Mouse (Mus musculus) liver, postnatal 0 days (tissue): ENCODE data around the gene Rpp25l. TPM values are rescaled to one million over a fixed set of nuclear protein-coding genes. Genes with fewer than 3 reads are reported as not detected.

ENCODE experiments used
- ATAC-seq: fragments of 200-750 bp; cut with Nextera tagmentation; 2 replicates; pipeline ENCODE4 v1.8.0; 2017; ENCODE audit warnings: mild to moderate bottlenecking, moderate library complexity
- DNase-seq: peaks from one replicate; pipeline ENCODE4 v3.0.0-alpha.2; 2016
- H3K27ac ChIP-seq: fragments of 300-500 bp; sonication (generic); 2 replicates; pipeline ENCODE4 v1.5.1; 2014; ENCODE audit warnings: antibody characterized with exemption, moderate library complexity, mild to moderate bottlenecking, low read depth
- H3K27me3 ChIP-seq: fragments of 300-500 bp; sonication (generic); 2 replicates; pipeline ENCODE4 v1.6.1; 2014; ENCODE audit warnings: low read length, control low read depth, mixed read lengths; ENCODE audit not compliant: insufficient read depth
- H3K36me3 ChIP-seq: fragments of 300-500 bp; sonication (generic); replicated peaks from 2 replicates; pipeline ENCODE4 v1.6.1; 2014; ENCODE audit warnings: mild to moderate bottlenecking, control low read depth, low read length, moderate library complexity, mixed read lengths; ENCODE audit not compliant: insufficient read depth
- H3K4me1 ChIP-seq: fragments of 300-500 bp; sonication (generic); 2 replicates; pipeline ENCODE4 v1.6.1; 2014; ENCODE audit warnings: antibody characterized with exemption, mild to moderate bottlenecking, control low read depth; ENCODE audit not compliant: insufficient read depth
- H3K4me2 ChIP-seq: fragments of 300-500 bp; sonication (generic); 2 replicates; pipeline ENCODE4 v1.6.1; 2014; ENCODE audit warnings: low read depth, mild to moderate bottlenecking, low read length, moderate library complexity, mixed read lengths
- H3K4me3 ChIP-seq: fragments of 300-500 bp; sonication (generic); 2 replicates; pipeline ENCODE4 v1.5.1; 2014; ENCODE audit warnings: low read depth, low read length
- H3K9ac ChIP-seq: fragments of 300-500 bp; sonication (generic); replicated peaks from 2 replicates; pipeline ENCODE4 v1.6.1; 2014; ENCODE audit warnings: mild to moderate bottlenecking, moderate library complexity
- H3K9me3 ChIP-seq: fragments of 300-500 bp; sonication (generic); 2 replicates; pipeline ENCODE4 v1.6.1; 2016; ENCODE audit warnings: mild to moderate bottlenecking, control low read depth, low read length, mixed read lengths
- CTCF ChIP-seq: sonication (generic); IDR thresholded peaks from 2 replicates; pipeline ENCODE4 v1.5.1; 2016; ENCODE audit warnings: antibody characterized with exemption, low read depth
- EP300 ChIP-seq: IDR thresholded peaks from 2 replicates; pipeline ENCODE4 v1.6.1; 2016; ENCODE audit warnings: antibody characterized with exemption, low read depth, mild to moderate bottlenecking
- WGBS: fragments of 180-500 bp; shearing (Covaris S2); extraction: QIAGEN DNeasy Blood & Tissue Kit; methylation state at CpG from one replicate; pipeline ENCODE4 v1.1.7; 2014; ENCODE audit not compliant: insufficient replicate concordance; 5-methylcytosine and 5-hydroxymethylcytosine counted together
- polyA plus RNA-seq: library from polyadenylated mRNA; unstranded; fragments of >200 nt; fragmentation: Nextera tagmentation; extraction: Ambion mirVana; gene quantifications from 2 replicates; pipeline ENCODE4 v1.2.1, GENCODE M21; 2015

The Rpp25l gene
- polyA plus RNA-seq, 1 experiment from 2014 or later, result 30.9 TPM

GRCm38 (mm10) chr4:41726826-41727621 lies 13.7 kb upstream of the Rpp25l start:
- no peak overlapping the region for H3K27ac ChIP-seq
- no peaks in the 10 kb centered on the region for H3K9me3 ChIP-seq
- H3K4me2 ChIP-seq, result no peak overlapping the region
- DNase-seq, result no peak
- no peaks in the 10 kb centered on the region for H3K36me3 ChIP-seq
- H3K4me1 ChIP-seq, result peaks cover 21% of the 10 kb centered on the region
- no peak for ATAC-seq
- 20% methylated on average over 20 of the region's 20 CpGs for WGBS
- no peak for TF ChIP-seq EP300
- H3K27me3 ChIP-seq, result peaks cover 81% of the 10 kb centered on the region
- H3K9ac ChIP-seq, result no peak overlapping the region
- H3K4me3 ChIP-seq, result no peak overlapping the region

- Histone ChIP-seq H3K27ac (no peak within 1 kb of the TSS), H3K4me1 (peaks cover 21% of the 10 kb centered on the region), H3K4me3 (peak within 1 kb of the TSS; percentile 93), H3K9me3 (no peaks in the 10 kb centered on the region), H3K27me3 (peaks cover 44% of the 10 kb centered on the region), H3K9ac (peak within 1 kb of the TSS; percentile 85), H3K36me3 (peaks cover 18% of the 10 kb centered on the region), H3K4me2 (peak within 1 kb of the TSS; percentile 87)
- under 1% methylated on average over 27 of the region's 27 CpGs for WGBS
- DNase-seq (peak; percentile 87), ATAC-seq (peak; percentile 97)
- no peak for TF ChIP-seq EP300
- TF ChIP-seq CTCF, result no peak
Measured at GRCm38 (mm10) chr4:41722918-41723351, 9.6 kb upstream of the Rpp25l start, which contains the start of gene Dctn3. Gene Dctn3 (minus strand): TSS chr4:41723170.

DNA sequence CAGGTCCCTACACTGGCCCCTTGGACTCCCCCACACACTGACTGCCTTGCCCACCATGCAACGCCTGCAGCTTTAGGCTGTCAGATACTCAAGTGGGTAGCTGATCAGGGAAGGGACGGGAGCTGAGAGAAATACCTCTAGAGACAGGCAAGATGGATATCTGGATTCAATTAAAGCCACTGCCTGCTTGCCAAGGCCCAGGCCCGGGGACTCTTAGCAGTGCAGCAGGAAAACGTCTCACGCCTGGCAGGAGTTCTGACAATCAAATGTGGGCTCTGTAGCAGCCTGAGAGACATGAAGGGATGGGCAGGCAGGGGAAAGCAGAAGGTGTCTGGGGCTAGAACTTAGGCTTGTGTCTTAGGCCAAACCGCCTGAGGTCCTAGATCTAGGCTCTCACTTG lies 3.5 kb upstream of the Rpp25l start:
- H3K27ac ChIP-seq, result no peak overlapping the region
- no peaks in the 10 kb centered on the region for H3K9me3 ChIP-seq
- peaks cover 19% of the 10 kb centered on the region for H3K4me1 ChIP-seq
- no peak overlapping the region for H3K4me3 ChIP-seq
- H3K27me3 ChIP-seq, result no peaks in the 10 kb centered on the region
- TF ChIP-seq EP300, result no peak
- no peak for TF ChIP-seq CTCF
- ATAC-seq, result no peak
- H3K36me3 ChIP-seq, result peaks cover 30% of the 10 kb centered on the region
- DNase-seq, result no peak
- 83% methylated on average over 6 of the region's 6 CpGs for WGBS
- no peak overlapping the region for H3K4me2 ChIP-seq
- no peak overlapping the region for H3K9ac ChIP-seq

- Histone ChIP-seq H3K4me2 (no peak overlapping the region), H3K9ac (no peak overlapping the region), H3K27me3 (no peaks in the 10 kb centered on the region), H3K9me3 (no peaks in the 10 kb centered on the region), H3K4me1 (peaks cover 15% of the 10 kb centered on the region), H3K36me3 (peaks cover 30% of the 10 kb centered on the region), H3K4me3 (no peak overlapping the region), H3K27ac (no peak overlapping the region)
- WGBS, result 72% methylated on average over 5 of the region's 5 CpGs
- no peak for TF ChIP-seq EP300
- TF ChIP-seq CTCF, result peak; percentile 67
- DNase-seq (no peak), ATAC-seq (no peak)
Measured at GRCm38 (mm10) chr4:41715596-41715995, 2.3 kb upstream of the Rpp25l start.

DNA sequence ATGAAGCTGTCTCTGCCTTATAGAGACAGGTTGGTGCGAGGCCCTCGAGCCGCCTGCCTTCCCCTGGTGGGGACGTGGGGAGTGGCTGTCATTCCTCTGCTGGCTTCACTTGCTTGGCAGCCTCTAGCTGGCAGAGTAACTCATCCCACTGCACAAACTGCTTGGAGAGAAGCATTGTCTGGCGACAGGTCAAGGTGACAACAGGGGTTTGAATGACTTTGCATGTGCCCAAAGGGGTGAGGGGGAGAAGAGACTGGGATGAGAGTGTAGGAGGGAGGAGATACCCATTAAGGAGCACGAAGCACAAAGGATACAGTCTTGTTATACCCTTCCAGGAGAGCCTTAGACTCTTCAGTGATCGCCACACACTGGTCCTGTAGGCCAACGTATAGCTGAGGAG lies 1.7 kb upstream of the Rpp25l start:
- no peak for ATAC-seq
- H3K27me3 ChIP-seq, result no peaks in the 10 kb centered on the region
- DNase-seq, result no peak
- H3K9me3 ChIP-seq, result no peaks in the 10 kb centered on the region
- peaks cover 30% of the 10 kb centered on the region for H3K36me3 ChIP-seq
- WGBS, result 70% methylated on average over 8 of the region's 8 CpGs
- H3K9ac ChIP-seq, result no peak overlapping the region
- no peak for TF ChIP-seq EP300
- TF ChIP-seq CTCF, result no peak
- H3K27ac ChIP-seq, result no peak overlapping the region
- H3K4me2 ChIP-seq, result no peak overlapping the region
- no peak overlapping the region for H3K4me3 ChIP-seq
- H3K4me1 ChIP-seq, result peaks cover 15% of the 10 kb centered on the region

DNA sequence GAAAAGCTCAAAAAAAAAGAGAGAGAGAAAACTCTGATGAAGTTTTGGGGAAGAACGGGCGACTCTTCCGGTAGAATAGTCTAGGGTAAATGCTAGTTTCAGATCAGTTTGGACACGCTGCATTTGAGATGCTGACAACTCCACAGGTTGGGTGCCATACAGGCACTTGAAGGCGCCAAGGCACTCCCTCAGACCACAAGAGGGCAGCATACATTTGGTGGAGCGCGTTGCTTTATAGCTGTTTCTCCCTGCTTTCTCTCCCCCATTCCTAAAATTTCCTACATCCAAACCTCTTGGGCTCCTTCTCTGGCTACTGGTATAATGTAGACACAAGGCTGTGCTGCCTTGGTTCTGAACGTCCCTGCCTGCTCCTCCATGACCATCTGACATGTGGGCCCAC lies 942 bp upstream of the Rpp25l start:
- H3K9ac ChIP-seq, result no peak overlapping the region
- peaks cover 26% of the 10 kb centered on the region for H3K36me3 ChIP-seq
- no peak for ATAC-seq
- no peak overlapping the region for H3K27ac ChIP-seq
- peak; percentile 85 for TF ChIP-seq CTCF
- TF ChIP-seq EP300, result no peak
- H3K27me3 ChIP-seq, result no peaks in the 10 kb centered on the region
- 17% methylated on average over 8 of the region's 8 CpGs for WGBS
- H3K4me2 ChIP-seq, result peak overlapping the region; percentile 96
- no peak overlapping the region for H3K4me3 ChIP-seq
- peaks cover 15% of the 10 kb centered on the region for H3K4me1 ChIP-seq
- no peaks in the 10 kb centered on the region for H3K9me3 ChIP-seq
- peak; percentile 60 for DNase-seq
